Mouse (Mus musculus) lung, postnatal 4 days (tissue): ENCODE data around the gene Tmem191c.

ENCODE experiments used
- DNase-seq, 2 experiments: peaks; one replicate each; pipeline ENCODE4 v3.0.0; 2021

Tmem191c gene

DNA sequence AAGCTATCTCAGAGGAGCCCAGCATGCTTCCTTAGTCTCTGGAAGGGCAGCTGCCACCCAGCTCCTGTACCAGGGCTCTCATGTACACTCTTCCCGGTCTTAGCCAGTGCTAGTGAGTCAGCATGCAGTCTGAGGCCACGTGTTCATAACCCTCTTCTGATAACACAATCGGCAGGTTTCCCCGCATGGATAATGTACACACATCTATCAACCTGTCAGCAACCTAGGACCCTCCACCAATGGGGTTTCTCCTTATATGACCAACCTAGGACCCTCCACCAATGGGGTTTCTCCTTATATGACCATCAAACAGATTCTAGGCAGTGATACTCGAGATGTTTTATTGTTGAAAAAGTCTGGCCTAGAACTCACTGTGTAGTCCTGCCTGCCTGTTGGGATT lies 7.9 kb upstream of the Tmem191c start:
- no peak for DNase-seq

DNA sequence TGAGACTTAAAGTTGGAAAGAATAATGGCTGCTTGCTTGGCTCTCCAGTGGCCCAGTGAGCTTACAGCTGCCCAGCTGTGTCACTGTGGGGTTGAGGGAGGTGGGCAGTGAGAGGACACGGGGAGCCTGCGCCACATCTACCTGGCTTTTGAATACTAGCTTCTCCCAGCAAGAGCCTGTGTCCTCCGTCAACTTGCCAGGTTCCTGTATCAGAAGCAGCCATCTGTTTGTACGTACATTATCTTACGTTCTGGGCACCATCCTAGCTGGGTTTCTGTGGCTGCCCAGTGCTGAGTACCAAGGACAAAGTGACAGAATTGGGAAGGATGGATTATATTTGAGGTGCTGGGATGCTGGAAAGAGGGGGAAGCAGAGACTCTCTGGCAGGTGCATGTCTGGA lies 6.0 kb upstream of the Tmem191c start:
- DNase-seq = no peak

GRCm38 (mm10) chr16:17271124-17271523 lies 4.8 kb upstream of the Tmem191c start:
- peak in 1 of 2 experiments; percentile 57 for DNase-seq

DNA sequence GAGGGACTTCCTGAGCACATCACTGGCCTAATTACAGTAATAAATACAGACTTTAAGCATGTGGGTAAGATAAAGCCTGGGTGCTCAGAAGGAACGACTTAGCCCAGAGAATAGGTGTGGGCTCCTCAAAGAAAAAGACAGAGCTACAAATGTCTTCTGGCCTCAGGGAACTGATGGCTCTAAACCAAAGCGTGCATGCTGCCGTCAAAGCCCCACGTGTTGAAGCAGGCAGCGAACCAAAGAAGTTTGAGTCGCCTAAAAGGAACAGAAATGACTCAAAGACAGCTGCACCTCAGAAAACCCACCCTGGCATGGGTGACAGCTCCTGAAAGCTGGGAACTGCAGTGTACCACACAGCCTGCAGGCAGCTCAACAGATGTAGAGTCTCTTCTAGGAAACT lies 4.0 kb upstream of the Tmem191c start:
- no peak for DNase-seq

GRCm38 (mm10) chr16:17276164-17277151 lies 581 bp downstream of the Tmem191c start:
- DNase-seq = peak; percentile 93 to 95

GRCm38 (mm10) chr16:17277342-17278211 lies 1.7 kb downstream of the Tmem191c start:
- DNase-seq = peak; percentile 28 to 43

- DNase-seq = no peak
Observed at GRCm38 (mm10) chr16:17280471-17280870, 4.6 kb downstream of the Tmem191c start.

DNA sequence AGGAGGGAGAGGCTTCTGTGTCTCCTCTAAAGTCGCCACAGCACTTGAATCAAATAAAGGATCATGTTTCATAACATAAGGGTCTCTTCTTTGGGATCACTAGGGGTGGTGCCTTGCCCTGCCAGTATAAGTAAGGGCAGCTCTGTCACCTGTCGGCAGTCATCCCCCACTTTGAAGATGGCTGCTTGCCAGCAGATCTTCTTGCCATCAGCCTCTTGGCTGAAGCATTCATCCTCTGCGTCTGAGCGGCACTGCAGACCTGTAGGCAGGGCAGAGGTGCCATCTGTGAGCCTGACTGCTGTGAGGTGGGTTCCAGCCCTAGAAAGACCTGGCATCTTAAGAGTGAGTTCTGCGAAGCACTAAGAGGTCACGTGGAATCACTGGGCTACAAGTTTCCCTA lies 7.3 kb downstream of the Tmem191c start:
- DNase-seq = no peak

DNA sequence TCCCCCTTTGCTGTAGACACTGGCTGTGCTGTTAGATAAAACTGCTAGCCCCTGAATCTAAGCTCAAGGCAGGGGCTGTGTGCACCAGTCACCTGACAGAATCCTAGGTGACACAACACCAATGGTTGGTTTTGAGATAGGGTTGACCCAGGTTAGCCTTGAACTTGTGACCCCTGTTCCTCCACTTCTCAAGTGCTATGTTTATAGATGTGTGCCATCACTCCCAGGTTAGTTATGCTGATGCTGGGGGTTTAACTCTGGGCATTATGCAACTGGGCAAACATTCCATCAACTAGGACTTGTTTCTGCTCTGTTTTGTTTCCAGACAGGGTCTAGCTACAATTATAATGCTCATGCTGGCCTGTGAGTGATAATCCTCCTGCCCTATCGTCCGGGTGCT lies 11.2 kb downstream of the Tmem191c start:
- no peak for DNase-seq

DNA sequence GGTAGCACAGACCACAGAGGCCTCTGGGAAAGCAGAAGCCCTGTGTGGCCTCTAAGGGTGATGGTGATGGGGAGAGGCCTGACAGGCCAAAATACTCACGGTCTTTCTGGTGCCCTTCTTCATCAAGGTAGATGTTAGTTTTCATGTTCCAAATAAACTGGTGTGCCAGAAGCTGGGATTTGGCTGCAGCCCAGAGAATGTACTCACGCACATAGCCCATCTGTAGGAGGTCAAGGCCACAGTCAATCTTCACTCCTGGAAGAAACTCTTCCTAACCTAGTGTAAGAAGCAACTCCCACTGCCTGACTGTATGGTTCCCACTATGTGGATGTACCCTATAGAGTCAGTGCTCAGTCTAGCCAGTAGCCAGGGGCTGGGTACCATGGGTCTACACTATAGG lies 15.1 kb downstream of the Tmem191c start:
- DNase-seq = no peak

GRCm38 (mm10) chr16:17292751-17293150 lies 16.9 kb downstream of the Tmem191c start:
- peak; percentile 55 to 81 for DNase-seq

DNA sequence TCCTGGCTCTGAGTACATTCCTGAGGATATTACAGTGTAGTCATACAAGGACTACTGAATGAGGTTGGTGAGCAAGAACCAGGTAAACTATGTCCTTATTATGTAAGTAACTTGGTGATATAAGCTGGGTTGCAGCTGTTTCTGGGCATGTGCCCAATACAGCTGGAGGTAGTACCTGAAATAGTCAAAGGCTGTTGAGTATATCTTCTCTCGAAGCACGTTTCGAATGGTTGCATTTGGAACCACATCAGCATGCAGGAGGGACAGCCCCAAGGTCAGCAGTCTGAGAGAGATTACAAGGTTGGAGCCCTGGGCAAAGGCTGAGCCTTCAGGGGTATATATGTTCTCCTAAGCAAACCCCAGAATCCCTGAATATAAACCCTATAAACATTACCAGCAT lies 24.9 kb downstream of the Tmem191c start:
- DNase-seq = no peak

DNA sequence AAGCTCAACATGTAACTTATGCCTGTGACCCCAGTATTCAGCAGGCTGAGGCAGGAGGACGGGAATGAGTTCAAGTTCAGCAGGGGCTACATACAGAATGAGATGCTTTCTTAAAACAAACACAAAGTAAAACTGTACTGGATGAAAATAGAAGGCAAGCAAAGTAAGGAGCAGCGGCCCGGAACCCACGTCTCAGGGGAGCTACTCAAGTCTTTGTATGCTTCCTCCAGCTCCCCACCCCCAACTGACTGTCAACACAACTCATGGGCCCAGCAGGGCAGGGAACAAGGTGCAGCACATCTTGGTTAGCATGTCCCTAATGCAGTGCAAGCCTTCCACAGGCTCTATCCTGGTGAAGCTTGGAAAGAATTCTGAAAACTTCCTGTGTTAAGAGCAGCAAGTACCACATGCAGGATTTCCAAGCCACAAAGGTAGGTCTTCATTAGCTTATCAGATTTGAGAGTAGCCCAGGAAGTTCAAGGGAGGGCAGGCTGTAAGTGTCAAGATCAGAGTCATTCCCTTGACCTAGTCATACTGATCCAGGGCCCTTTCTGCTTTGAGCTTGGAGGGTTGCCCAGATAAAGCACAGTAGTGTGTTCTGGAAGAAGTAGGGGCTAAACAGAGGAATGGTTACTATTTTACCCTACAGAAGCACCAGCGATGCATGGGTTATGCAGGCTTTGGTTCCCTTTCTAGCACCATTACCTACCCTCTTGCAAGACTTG lies 27.8 kb downstream of the Tmem191c start:
- DNase-seq = no peak

GRCm38 (mm10) chr16:17307461-17307860 lies 31.6 kb downstream of the Tmem191c start:
- no peak for DNase-seq

DNA sequence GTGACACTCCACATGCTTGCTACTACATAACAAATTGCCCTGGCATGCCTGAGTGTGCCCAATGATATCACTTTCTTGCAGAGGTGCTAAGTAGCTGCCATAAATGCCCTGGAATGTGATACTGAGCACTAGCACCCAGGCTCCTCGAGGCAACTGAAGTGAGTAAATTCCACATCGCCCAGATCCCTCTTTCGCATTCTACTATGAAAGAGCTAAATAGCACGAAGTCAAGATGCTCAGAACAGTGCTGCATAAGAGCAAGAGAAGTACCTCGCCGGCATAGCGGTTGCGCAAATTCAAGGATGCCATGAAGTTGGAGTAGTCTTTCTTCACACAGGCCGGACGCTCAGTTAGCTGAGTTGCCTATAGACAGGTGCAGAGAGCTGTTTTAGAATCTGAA lies 33.2 kb downstream of the Tmem191c start:
- DNase-seq = peak; percentile 17 to 40

DNA sequence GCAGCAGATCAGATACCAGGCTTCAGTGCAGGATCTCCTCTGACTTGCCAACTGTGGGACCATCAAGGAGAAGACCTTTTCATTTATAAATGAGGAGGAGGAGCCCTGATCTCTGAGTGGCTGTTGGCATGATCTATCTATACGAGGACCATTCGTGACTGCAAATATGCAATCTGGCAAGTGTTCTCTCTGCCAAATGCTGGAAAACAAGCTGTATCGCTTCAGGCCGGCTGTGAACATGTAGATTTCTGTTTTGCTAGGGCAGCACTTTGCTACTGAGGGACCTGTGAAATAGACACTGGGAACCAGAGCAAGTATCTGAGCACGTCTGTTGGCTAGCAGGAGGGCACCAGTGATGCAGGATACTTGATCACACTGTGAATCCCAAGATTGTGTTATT lies 36.7 kb downstream of the Tmem191c start:
- no peak for DNase-seq

GRCm38 (mm10) chr16:17316554-17316953 lies 40.7 kb downstream of the Tmem191c start:
- DNase-seq = no peak

GRCm38 (mm10) chr16:17321481-17321880 lies 45.6 kb downstream of the Tmem191c start:
- no peak for DNase-seq

- DNase-seq = no peak
Observed at GRCm38 (mm10) chr16:17324745-17325144, 48.9 kb downstream of the Tmem191c start.

GRCm38 (mm10) chr16:17326064-17326463 lies 50.2 kb downstream of the Tmem191c start:
- no peak for DNase-seq

- no peak for DNase-seq
Observed at GRCm38 (mm10) chr16:17329848-17330570, 54.1 kb downstream of the Tmem191c start.

DNA sequence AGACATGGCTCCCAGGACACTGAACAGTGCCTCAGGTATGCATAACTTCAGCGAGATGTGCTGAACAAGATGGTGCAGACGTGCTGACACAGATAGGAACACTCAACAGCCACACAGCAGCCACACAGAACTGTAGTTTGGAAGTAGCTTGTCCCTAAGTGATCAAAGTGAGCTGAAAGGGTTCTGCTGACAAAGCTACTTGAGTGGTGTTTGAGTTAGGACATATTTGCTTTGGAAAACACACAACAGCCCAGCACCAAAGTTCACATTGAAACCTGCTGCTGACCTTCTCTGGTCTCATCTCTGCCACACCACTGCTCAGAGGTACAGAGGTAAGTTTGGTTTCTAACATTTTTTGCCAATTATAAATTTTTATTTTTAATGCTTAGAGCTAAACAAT lies 55.2 kb downstream of the Tmem191c start, which contains the start of gene Serpind1:
Gene Serpind1, plus strand, starts transcription at position 256 of the 400 bp plus-strand sequence.
- no peak for DNase-seq
